In genomic region chr5:148141662-148142061, GRCm38 (mm10) we compare ENCODE assay signal across 27 mouse cellular contexts.
DNase-seq lines count a peak whose midpoint lies in the region; ATAC-seq and TF ChIP-seq lines count a peak whose summit lies in the region.
"Had no signal": no experiment of that assay in that cellular context is flagged by ENCODE, and none has a peak within 500 bp of the region (broad histone marks: within the 10 kb centered on the region; RNA-seq: fewer than 3 reads in every experiment).

No protein-coding gene starts in this region.

- TF ChIP-seq CTCF in forebrain, postnatal 0 days (IDR thresholded peaks at IDR 0.05; ENCODE audit: low read depth) = peak; percentile 19; the same call in 1 of the 2 replicates
- peak; percentile 20 for TF ChIP-seq CTCF in left cerebral cortex, adult 2 months (IDR thresholded peaks at IDR 0.05)
- peak; percentile 17; the same call in 1 of the 2 replicates for TF ChIP-seq CTCF in stomach, postnatal 0 days (IDR thresholded peaks at IDR 0.05; ENCODE audit: low read depth)

- no peaks in the 10 kb centered on the region for H3K36me3 ChIP-seq in forebrain, postnatal 0 days (ENCODE audit: insufficient read depth)
- H3K36me3 ChIP-seq in forebrain, embryonic 14.5 days (ENCODE audit: control insufficient read depth, insufficient read depth, low read length) = no peaks in the 10 kb centered on the region
- no peaks in the 10 kb centered on the region for H3K36me3 ChIP-seq in stomach, postnatal 0 days (ENCODE audit: control insufficient read depth, insufficient read depth, low read length)
- H3K36me3 ChIP-seq: embryonic facial prominence, embryonic 10.5 days; embryonic facial prominence, embryonic 15.5 days; forebrain, embryonic 12.5 days; heart, embryonic 10.5 days; heart, embryonic 15.5 days; hindbrain, embryonic 13.5 days; limb, embryonic 12.5 days; liver, embryonic 15.5 days had no signal

- no peak for ATAC-seq in forebrain, postnatal 0 days
- no peak for ATAC-seq in forebrain, embryonic 14.5 days
- no peak for ATAC-seq in stomach, postnatal 0 days (ENCODE audit: low FRiP score, low TSS enrichment)

- no peak for TF ChIP-seq EP300 in stomach, postnatal 0 days (optimal IDR thresholded peaks at IDR 0.05)

- H3K27ac ChIP-seq in forebrain, postnatal 0 days (ENCODE audit: low read depth, low read length) = no peak overlapping the region
- H3K27ac ChIP-seq in forebrain, embryonic 14.5 days (ENCODE audit: low read depth, low read length) = no peak overlapping the region
- H3K27ac ChIP-seq in left cerebral cortex, adult 2 months = no peak overlapping the region
- no peak overlapping the region for H3K27ac ChIP-seq in stomach, postnatal 0 days (replicated peaks)
- H3K27ac ChIP-seq: embryonic facial prominence, embryonic 10.5 days; embryonic facial prominence, embryonic 15.5 days; forebrain, embryonic 12.5 days; heart, embryonic 10.5 days; heart, embryonic 15.5 days; hindbrain, embryonic 13.5 days; kidney, postnatal 0 days; limb, embryonic 12.5 days; liver, embryonic 15.5 days had no signal

- no peak overlapping the region for H3K9ac ChIP-seq in forebrain, postnatal 0 days
- H3K9ac ChIP-seq in forebrain, embryonic 14.5 days (ENCODE audit: low read length) = no peak overlapping the region
- H3K9ac ChIP-seq in stomach, postnatal 0 days (ENCODE audit: low read length) = no peak overlapping the region
- H3K9ac ChIP-seq: embryonic facial prominence, embryonic 15.5 days; forebrain, embryonic 12.5 days; heart, embryonic 15.5 days; hindbrain, embryonic 13.5 days; limb, embryonic 12.5 days; liver, embryonic 15.5 days; lung, embryonic 14.5 days had no signal

- 92% methylated on average over 3 of the region's 3 CpGs for WGBS in forebrain, postnatal 0 days
- whole genome bisulfite sequencing in forebrain, embryonic 14.5 days = 95% methylated on average over 3 of the region's 3 CpGs
- 78% methylated on average over 3 of the region's 3 CpGs for WGBS in stomach, postnatal 0 days

- no peak overlapping the region for H3K4me2 ChIP-seq in forebrain, postnatal 0 days (ENCODE audit: low read depth)
- no peak overlapping the region for H3K4me2 ChIP-seq in forebrain, embryonic 14.5 days (ENCODE audit: low read length)
- no peak overlapping the region for H3K4me2 ChIP-seq in stomach, postnatal 0 days (replicated peaks; ENCODE audit: low read depth)
- H3K4me2 ChIP-seq: embryonic facial prominence, embryonic 15.5 days; forebrain, embryonic 12.5 days; heart, embryonic 15.5 days; hindbrain, embryonic 13.5 days; limb, embryonic 12.5 days; liver, embryonic 15.5 days; lung, embryonic 14.5 days had no signal

- intact Hi-C loops in left cerebral cortex, adult 2 months (cut with DNase I) = no loop called here
- intact Hi-C loops in left cerebral cortex, postnatal 10 days (cut with DNase I) = no loop called here

- H3K4me3 ChIP-seq in forebrain, postnatal 0 days (ENCODE audit: low read depth, low read length) = no peak overlapping the region
- no peak overlapping the region for H3K4me3 ChIP-seq in forebrain, embryonic 14.5 days (ENCODE audit: low read depth, low read length)
- no peak overlapping the region for H3K4me3 ChIP-seq in left cerebral cortex, adult 2 months
- H3K4me3 ChIP-seq in stomach, postnatal 0 days (ENCODE audit: low read depth, low read length) = no peak overlapping the region
- H3K4me3 ChIP-seq: embryonic facial prominence, embryonic 10.5 days; embryonic facial prominence, embryonic 15.5 days; forebrain, embryonic 12.5 days; heart, embryonic 10.5 days; heart, embryonic 15.5 days; hindbrain, embryonic 13.5 days; limb, embryonic 12.5 days; liver, embryonic 15.5 days had no signal

- peaks cover 2% of the 10 kb centered on the region for H3K4me1 ChIP-seq in forebrain, postnatal 0 days (ENCODE audit: insufficient read depth)
- H3K4me1 ChIP-seq in forebrain, embryonic 14.5 days (ENCODE audit: control insufficient read depth, insufficient read depth, low read length) = 0 out of 2 replicates have a peak, but pooled peaks cover 7% of the 10 kb centered on the region
- no peaks in the 10 kb centered on the region for H3K4me1 ChIP-seq in stomach, postnatal 0 days (replicated peaks; ENCODE audit: control insufficient read depth, insufficient read depth)
- H3K4me1 ChIP-seq: embryonic facial prominence, embryonic 10.5 days; embryonic facial prominence, embryonic 15.5 days; limb, embryonic 12.5 days; liver, embryonic 15.5 days had no signal

- H3K9me3 ChIP-seq in forebrain, postnatal 0 days (ENCODE audit: low read length) = no peaks in the 10 kb centered on the region
- H3K9me3 ChIP-seq in forebrain, embryonic 14.5 days (replicated peaks; ENCODE audit: control insufficient read depth, low read length) = no peaks in the 10 kb centered on the region
- H3K9me3 ChIP-seq in stomach, postnatal 0 days (ENCODE audit: control insufficient read depth, low read length) = no peaks in the 10 kb centered on the region
- H3K9me3 ChIP-seq: embryonic facial prominence, embryonic 10.5 days; embryonic facial prominence, embryonic 15.5 days; forebrain, embryonic 12.5 days; heart, embryonic 10.5 days; heart, embryonic 15.5 days; hindbrain, embryonic 13.5 days had no signal

- no peaks in the 10 kb centered on the region for H3K27me3 ChIP-seq in forebrain, postnatal 0 days (ENCODE audit: insufficient read depth, low read length)
- no peaks in the 10 kb centered on the region for H3K27me3 ChIP-seq in forebrain, embryonic 14.5 days (replicated peaks; ENCODE audit: control insufficient read depth, insufficient read depth, low read length)
- no peaks in the 10 kb centered on the region for H3K27me3 ChIP-seq in stomach, postnatal 0 days (ENCODE audit: control insufficient read depth, insufficient read depth, low read length)
- H3K27me3 ChIP-seq: embryonic facial prominence, embryonic 15.5 days; forebrain, embryonic 12.5 days; heart, embryonic 15.5 days; hindbrain, embryonic 13.5 days; limb, embryonic 12.5 days; liver, embryonic 15.5 days had no signal

- no peak for DNase-seq in forebrain, postnatal 0 days
- no peak for DNase-seq in forebrain, embryonic 14.5 days (ENCODE audit: low spot score)
- no peak for DNase-seq in left cerebral cortex, adult 2 months (ENCODE audit: extremely low spot score in 1 of 2, low spot score in 2 of 2)
- no peak for DNase-seq in left cerebral cortex, postnatal 10 days (ENCODE audit: extremely low spot score in 1 of 2, low spot score in 2 of 2)
- DNase-seq in R1 (ENCODE audit: low read depth, low spot score) = peak; percentile 62
- DNase-seq in stomach, postnatal 0 days (ENCODE audit: low spot score) = no peak
- DNase-seq in thymus, postnatal 4 days = no peak
- DNase-seq: adrenal gland, postnatal 10 days; cerebellum, adult 11-12 months; cerebellum, adult 9-11 months; gastrocnemius, postnatal 14 days; kidney, adult 2 months; kidney, postnatal 4 days; layer of hippocampus, adult 9-11 months; lung, embryonic 14.5 days; lung, postnatal 14 days; midbrain, embryonic 14.5 days; thymus, postnatal 14 days had no signal
